Mouse (Mus musculus) olfactory bulb, adult 2 months (tissue): Measurements from ENCODE around the gene Cftr.

ENCODE experiments used
- CTCF ChIP-seq: fragments of 200-500 bp; IDR thresholded peaks from 2 replicates; pipeline ENCODE4 v1.5.1; 2012; ENCODE audit warnings: low read depth, mild to moderate bottlenecking, low read length, moderate library complexity; ENCODE audit not compliant: insufficient read depth
- POLR2A ChIP-seq: fragments of 200-500 bp; IDR thresholded peaks from 2 replicates; pipeline ENCODE4 v1.6.1; 2012; ENCODE audit warnings: mild to moderate bottlenecking, low read depth, low read length, moderate library complexity; ENCODE audit not compliant: insufficient read depth

DNA sequence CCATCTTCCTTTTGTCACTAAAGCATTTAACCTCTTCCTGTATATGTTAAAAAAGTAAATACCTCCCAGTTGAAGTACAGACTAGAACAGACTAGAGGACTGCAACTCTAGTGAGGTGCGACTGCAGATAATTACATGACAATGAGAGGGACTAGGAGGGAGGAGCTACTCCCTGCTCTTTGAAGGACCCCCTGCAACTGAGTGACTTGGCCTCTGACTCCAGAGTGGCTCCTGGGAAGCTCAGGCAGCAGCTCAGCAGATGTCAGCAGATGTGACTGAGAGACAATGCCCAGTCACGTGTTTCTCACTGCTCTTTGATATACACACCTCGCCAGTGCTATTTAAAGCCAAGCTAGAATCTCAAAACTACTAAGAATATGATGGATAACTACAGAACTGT lies 54.7 kb downstream of the Cftr start:
- TF ChIP-seq CTCF (no peak), POLR2A (no peak)
